Mouse (Mus musculus) liver, embryonic 11.5 days (tissue): ENCODE data around the gene Lcp2. TPM values are rescaled to one million over a fixed set of nuclear protein-coding genes. Genes with fewer than 3 reads are reported as not detected.

Source experiments
- ATAC-seq: fragments of 200-750 bp; cut with Nextera tagmentation; replicated peaks from 2 replicates; pipeline ENCODE4 v1.8.0; 2017; ENCODE audit warnings: moderate number of reproducible peaks, mild to moderate bottlenecking, moderate TSS enrichment, moderate library complexity; ENCODE audit not compliant: low FRiP score
- DNase-seq: peaks from one replicate; pipeline ENCODE4 v3.0.0-alpha.2; 2017; ENCODE audit warnings: low spot score
- H3K27ac ChIP-seq: fragments of 300-500 bp; sonication (generic); 2 replicates; pipeline ENCODE4 v1.5.1; 2014; ENCODE audit warnings: mild to moderate bottlenecking, low read depth, low read length, control low read depth
- H3K27me3 ChIP-seq: fragments of 300-500 bp; sonication (generic); replicated peaks from 2 replicates; pipeline ENCODE4 v1.6.1; 2014; ENCODE audit warnings: low read length, mixed read lengths; ENCODE audit not compliant: control insufficient read depth, insufficient read depth
- H3K36me3 ChIP-seq: fragments of 300-500 bp; sonication (generic); 2 replicates; pipeline ENCODE4 v1.6.1; 2014; ENCODE audit warnings: mild to moderate bottlenecking, low read length, moderate library complexity, mixed read lengths; ENCODE audit not compliant: control insufficient read depth, insufficient read depth
- H3K4me1 ChIP-seq: fragments of 300-500 bp; sonication (generic); replicated peaks from 2 replicates; pipeline ENCODE4 v1.6.1; 2014; ENCODE audit warnings: low read length, mixed read lengths; ENCODE audit not compliant: control insufficient read depth, insufficient read depth
- H3K4me2 ChIP-seq: fragments of 300-500 bp; sonication (generic); 2 replicates; pipeline ENCODE4 v1.6.1; 2014; ENCODE audit warnings: mild to moderate bottlenecking, control low read depth, moderate library complexity
- H3K4me3 ChIP-seq: fragments of 300-500 bp; sonication (generic); 2 replicates; pipeline ENCODE4 v1.5.1; 2014; ENCODE audit warnings: low read depth, low read length, control low read depth
- H3K9ac ChIP-seq: fragments of 300-500 bp; sonication (generic); 2 replicates; pipeline ENCODE4 v1.6.1; 2014; ENCODE audit warnings: low read depth, low read length, control low read depth
- H3K9me3 ChIP-seq: fragments of 300-500 bp; sonication (generic); 2 replicates; pipeline ENCODE4 v1.6.1; 2016; ENCODE audit warnings: low read length, inconsistent platforms, mixed read lengths; ENCODE audit not compliant: control insufficient read depth
- WGBS: fragments of 180-500 bp; shearing (Covaris S2); extraction: QIAGEN DNeasy Blood & Tissue Kit; methylation state at CpG from one replicate; pipeline ENCODE4 v1.1.7; 2014; 5-methylcytosine and 5-hydroxymethylcytosine counted together
- polyA plus RNA-seq: library from polyadenylated mRNA; unstranded; fragments of >200 nt; fragmentation: Nextera tagmentation; extraction: Ambion mirVana; gene quantifications from 2 replicates; pipeline ENCODE4 v1.2.1, GENCODE M21; 2014

Gene Lcp2
- polyA plus RNA-seq, 1 experiment from 2014 or later: 16.0 TPM

DNA sequence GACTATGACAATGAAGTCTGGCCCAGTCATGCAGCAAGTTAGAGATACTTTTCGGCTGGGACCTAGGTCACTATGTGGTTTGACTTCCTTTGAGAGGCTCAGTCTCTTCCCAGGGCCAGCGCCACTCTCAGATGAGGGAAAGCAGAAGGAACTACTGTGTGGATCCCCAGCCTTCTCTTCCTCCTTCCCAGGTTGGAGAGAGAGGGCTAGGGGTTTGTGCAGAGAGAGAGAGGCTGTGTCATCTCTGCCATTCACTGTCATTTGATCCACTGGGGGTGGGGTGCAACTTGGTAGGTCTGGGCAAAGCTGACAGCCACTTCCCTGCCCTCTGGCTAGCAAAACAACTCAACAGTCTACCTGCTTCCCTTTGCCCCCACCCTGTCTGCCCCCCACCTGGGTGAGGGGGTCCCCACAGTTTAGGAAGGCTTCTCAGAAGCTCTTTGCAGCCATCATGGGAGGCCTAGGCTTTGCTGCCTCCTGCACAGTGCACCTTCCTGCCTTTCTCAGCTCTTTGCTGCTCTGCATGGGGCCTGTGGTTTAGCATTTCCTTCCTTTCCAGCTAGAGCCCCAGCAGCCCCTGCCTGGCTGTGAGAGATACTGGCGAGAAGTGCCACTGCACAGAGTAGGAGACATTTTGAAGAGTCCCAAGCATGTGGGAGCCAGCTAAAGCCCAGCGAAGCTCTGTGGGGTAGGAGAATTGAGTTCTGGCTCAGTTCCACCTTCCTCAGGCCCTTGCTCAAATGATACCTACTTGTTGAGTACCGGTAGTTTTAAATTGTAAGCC is 17.2 kb downstream of the Lcp2 start:
- peak overlapping the region; percentile 44 for H3K9ac ChIP-seq
- DNase-seq: peak; percentile 49

DNA sequence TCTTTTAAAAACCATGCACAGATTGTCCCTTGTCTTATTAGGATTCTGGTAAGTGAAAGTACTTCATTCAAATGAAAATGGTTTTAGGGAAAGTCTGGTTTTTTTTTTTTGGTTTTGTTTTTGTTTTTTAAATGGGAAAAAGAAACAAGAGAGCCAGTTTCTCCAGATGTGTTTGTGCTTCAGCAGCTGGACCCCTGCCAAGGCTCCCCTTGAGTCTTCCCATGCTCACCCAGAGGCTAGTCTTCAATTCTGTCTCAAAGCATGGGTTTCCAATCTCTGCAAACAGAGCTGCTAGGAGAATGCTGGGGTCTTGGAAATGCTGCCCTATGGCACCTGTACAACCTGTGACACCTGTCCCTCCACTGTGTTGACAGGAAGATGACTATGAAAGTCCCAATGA is 23.9 kb downstream of the Lcp2 start:
- Histone ChIP-seq H3K9ac (no peak overlapping the region), H3K27me3 (no peaks in the 10 kb centered on the region), H3K9me3 (no peaks in the 10 kb centered on the region), H3K4me3 (no peak overlapping the region), H3K27ac (no peak overlapping the region), H3K4me1 (peaks cover 8% of the 10 kb centered on the region), H3K4me2 (no peak overlapping the region), H3K36me3 (no peaks in the 10 kb centered on the region)
- no peak for DNase-seq
- no peak for ATAC-seq

More for the DNA sequence above, 17.2 kb downstream of the Lcp2 start:
- WGBS: 34% methylated on average over 5 of the region's 5 CpGs
- no peaks in the 10 kb centered on the region for H3K9me3 ChIP-seq
- no peaks in the 10 kb centered on the region for H3K36me3 ChIP-seq
- H3K4me3 ChIP-seq: no peak overlapping the region
- peak overlapping the region; percentile 42 for H3K4me2 ChIP-seq
- no peaks in the 10 kb centered on the region for H3K27me3 ChIP-seq
- peaks cover 18% of the 10 kb centered on the region for H3K4me1 ChIP-seq
- H3K27ac ChIP-seq: peak overlapping the region; percentile 75
- ATAC-seq: peak; percentile 86

DNA sequence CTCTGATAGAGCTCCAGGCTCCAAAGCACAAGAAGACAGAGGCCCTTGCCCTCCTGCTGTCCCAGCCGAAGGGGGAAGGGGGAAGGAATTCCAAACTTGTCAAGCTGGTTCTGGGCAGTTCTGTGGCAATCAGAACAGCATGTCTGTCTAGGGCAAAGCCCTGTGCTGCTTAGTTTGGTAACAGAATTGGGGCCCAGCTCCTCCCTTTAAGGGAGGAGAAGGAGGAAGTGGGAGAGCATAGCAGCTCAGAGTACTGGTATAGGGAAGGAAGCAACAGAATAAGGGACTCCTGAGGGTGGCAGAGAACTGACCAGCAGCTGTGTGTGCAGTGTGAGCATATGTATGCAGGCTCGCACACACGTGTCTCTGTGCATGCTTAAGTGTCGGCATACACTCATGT is 25.6 kb downstream of the Lcp2 start:
- Histone ChIP-seq H3K4me2 (no peak overlapping the region), H3K4me1 (peaks cover 8% of the 10 kb centered on the region), H3K4me3 (no peak overlapping the region), H3K9me3 (no peaks in the 10 kb centered on the region), H3K27me3 (no peaks in the 10 kb centered on the region), H3K9ac (no peak overlapping the region), H3K27ac (no peak overlapping the region), H3K36me3 (no peaks in the 10 kb centered on the region)
- WGBS: 47% methylated on average over 4 of the region's 4 CpGs
- DNase-seq: no peak
- ATAC-seq: peak; percentile 51; the same call in 1 of the 2 replicates

DNA sequence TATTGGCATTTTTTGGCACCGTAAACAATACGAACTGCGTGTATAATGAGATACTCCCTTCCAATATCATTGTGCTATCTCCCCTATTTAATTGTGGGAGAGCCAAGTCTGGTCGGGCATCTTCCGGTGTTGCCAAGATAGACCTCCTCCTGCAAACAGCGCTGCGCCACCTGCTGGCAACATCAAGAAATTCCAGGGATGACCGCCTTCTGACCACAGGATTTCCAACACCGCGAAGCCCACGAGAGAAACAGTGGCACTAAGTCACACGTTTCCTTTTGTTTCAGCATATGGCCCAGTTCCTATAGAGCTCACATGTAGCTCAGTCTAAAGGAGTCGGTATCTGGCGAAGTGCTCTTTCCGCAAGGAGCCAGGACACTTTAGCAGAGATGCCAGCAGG is 27.1 kb downstream of the Lcp2 start:
- no peak overlapping the region for H3K9ac ChIP-seq
- DNase-seq: peak; percentile 48
- no peaks in the 10 kb centered on the region for H3K36me3 ChIP-seq
- peaks cover 8% of the 10 kb centered on the region for H3K4me1 ChIP-seq
- H3K27me3 ChIP-seq: no peaks in the 10 kb centered on the region
- ATAC-seq: peak; percentile 39
- H3K4me3 ChIP-seq: no peak overlapping the region
- H3K27ac ChIP-seq: no peak overlapping the region
- H3K4me2 ChIP-seq: no peak overlapping the region
- 12% methylated on average over 15 of the region's 15 CpGs for WGBS
- H3K9me3 ChIP-seq: no peaks in the 10 kb centered on the region

- DNase-seq: no peak
- Histone ChIP-seq H3K27ac (no peak overlapping the region), H3K9me3 (no peaks in the 10 kb centered on the region), H3K27me3 (no peaks in the 10 kb centered on the region), H3K9ac (no peak overlapping the region), H3K4me3 (no peak overlapping the region), H3K36me3 (no peaks in the 10 kb centered on the region), H3K4me2 (no peak overlapping the region), H3K4me1 (no peaks in the 10 kb centered on the region)
- no peak for ATAC-seq
- 69% methylated on average over 2 of the region's 2 CpGs for WGBS
These were observed 31.1 kb downstream of the Lcp2 start for GRCm38 (mm10) chr11:34077870-34078269.

- 78% methylated on average over 7 of the region's 7 CpGs for WGBS
- Histone ChIP-seq H3K4me1 (no peaks in the 10 kb centered on the region), H3K36me3 (no peaks in the 10 kb centered on the region), H3K27me3 (no peaks in the 10 kb centered on the region), H3K4me2 (no peak overlapping the region), H3K4me3 (no peak overlapping the region), H3K9me3 (no peaks in the 10 kb centered on the region), H3K9ac (no peak overlapping the region), H3K27ac (no peak overlapping the region)
- DNase-seq: no peak
- ATAC-seq: no peak
These were observed 31.9 kb downstream of the Lcp2 start for GRCm38 (mm10) chr11:34078581-34078980.

DNA sequence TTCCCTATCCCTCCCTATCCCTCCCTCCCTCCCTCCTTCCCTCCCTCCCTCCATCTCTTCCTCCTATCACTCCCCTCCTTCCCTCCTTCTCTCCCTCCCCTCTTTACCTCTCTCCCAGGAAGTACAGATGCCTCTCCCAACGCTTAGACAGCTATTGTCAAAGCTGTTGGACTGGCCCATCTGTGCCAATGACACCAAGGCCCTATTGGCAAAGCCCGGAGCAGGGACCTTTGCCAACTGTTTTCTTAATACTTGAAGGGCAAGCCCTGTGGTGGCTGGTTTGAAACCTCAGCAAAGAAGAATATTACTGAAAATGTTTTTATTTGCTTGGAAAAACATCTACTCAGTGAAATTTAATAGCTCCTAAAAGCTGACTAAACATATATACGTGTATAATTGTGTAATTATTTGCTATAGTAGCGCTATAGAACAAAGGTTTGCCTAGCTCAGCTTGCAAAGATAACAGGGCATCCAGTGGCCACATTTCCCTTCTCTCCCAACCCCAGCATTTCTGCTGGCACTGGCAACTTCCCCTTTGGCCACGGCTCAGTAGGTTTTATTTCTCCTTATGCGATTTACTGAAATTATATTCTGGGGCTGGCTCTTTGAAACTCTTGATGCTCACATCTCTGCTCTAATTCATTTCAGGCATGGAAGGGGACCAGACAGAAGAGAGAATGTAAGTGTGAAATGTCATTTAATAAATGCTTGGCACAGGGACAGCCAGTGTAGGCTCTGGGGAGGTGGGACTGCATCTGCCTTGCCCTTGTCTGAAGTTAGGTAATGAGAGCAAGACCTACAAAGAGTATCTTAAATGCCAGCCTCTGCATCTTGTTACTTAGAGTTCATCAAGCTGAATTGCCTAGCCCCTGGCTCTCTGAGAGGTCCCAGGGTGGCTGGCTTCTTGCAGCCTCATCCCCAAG is 33.1 kb downstream of the Lcp2 start:
- WGBS: 67% methylated on average over 6 of the region's 6 CpGs
- no peak for ATAC-seq

DNA sequence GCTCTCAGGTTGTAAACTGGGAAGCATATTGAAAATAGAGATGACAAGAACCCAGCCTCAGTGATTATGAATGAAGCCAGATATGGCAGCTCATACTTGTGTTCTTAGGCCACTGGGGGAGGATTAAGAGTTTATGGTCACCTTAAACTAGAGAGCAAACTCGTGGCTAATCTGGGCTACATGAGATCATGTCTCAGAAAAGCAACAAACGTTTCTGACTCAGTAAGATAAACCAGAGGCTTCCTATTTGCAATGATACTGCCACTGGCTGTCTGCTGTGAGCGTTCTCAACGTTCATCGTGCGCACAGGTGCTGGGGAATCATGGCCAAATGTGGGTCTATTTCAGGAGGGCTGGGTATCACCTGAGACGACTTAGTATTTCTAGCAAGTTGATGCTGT is 37.1 kb downstream of the Lcp2 start:
- H3K9me3 ChIP-seq: no peaks in the 10 kb centered on the region
- no peak overlapping the region for H3K4me3 ChIP-seq
- DNase-seq (no peak), ATAC-seq (no peak)
- no peaks in the 10 kb centered on the region for H3K27me3 ChIP-seq
- WGBS: 45% methylated on average over 7 of the region's 7 CpGs
- H3K27ac ChIP-seq: no peak overlapping the region
- H3K9ac ChIP-seq: no peak overlapping the region
- H3K4me2 ChIP-seq: no peak overlapping the region
- H3K36me3 ChIP-seq: no peaks in the 10 kb centered on the region
- H3K4me1 ChIP-seq: no peaks in the 10 kb centered on the region

More for the DNA sequence above, 33.1 kb downstream of the Lcp2 start:
- DNase-seq: no peak
- Histone ChIP-seq H3K4me2 (no peak overlapping the region), H3K9me3 (no peaks in the 10 kb centered on the region), H3K27ac (no peak overlapping the region), H3K27me3 (no peaks in the 10 kb centered on the region), H3K4me3 (no peak overlapping the region), H3K36me3 (no peaks in the 10 kb centered on the region), H3K9ac (no peak overlapping the region), H3K4me1 (no peaks in the 10 kb centered on the region)
